Mouse (Mus musculus): ENCODE results near the gene Mtmr12. TPM values are rescaled to one million over a fixed set of nuclear protein-coding genes. Genes with fewer than 3 reads are reported as not detected.
"Not testable (repeated sequence)": the region's sequence is repeated elsewhere in the genome, so short reads cannot be mapped to it uniquely, and the experiment has no call there.

The Mtmr12 gene
- polyA plus RNA-seq (2012; rRNA removed) = 20.2 and 25.9 TPM in 2 replicates

DNA sequence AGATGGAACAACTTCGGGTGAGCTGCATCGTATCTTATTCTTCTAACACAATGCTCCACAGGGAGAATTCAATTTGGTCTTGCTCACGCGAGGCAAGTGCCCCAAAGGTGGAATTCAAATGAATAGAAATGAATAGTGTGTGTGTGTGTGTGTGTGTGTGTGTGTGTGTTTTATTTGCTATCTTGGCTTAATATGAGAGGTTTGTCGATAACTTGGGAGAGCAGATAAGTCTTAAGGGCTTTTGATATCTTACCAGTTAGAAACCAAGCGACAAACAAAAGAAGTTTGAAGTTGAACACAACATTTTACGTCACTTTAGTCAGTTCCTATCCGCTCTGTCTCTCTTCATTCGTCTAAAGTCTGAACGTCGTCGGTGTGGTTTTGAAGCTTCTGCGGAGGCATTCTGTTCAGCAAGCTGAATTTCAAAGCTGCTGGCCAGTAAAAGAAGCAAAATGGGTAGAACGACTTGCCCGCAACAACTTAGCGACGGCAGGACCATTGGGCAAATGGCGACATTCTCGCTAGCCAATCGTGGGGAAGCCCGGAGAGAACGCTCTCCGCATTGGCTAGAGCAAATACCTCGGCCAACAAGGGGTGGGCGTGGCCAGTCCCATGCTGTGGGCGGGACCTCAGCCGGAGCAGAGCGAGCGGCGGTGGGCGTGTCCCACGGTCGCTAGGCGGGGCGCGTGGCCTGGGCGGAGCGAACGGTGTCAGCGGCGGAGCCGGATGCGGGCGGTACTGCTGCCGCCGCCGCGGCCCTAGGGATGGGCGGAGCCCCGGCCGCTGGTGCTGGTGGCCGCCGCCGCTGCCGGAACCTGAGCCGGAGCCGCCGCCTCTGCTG, at the start of gene Mtmr12:
Mtmr12 (plus strand) TSS at position 710 of the 841 bp plus-strand sequence.
- Histone ChIP-seq H3K4me1 (ENCODE audit: control insufficient read depth, insufficient read depth, low read length) (peaks cover 19% of the 10 kb centered on the region), H3K4me3 (replicated peaks; ENCODE audit: extremely low read depth, low read depth, low read length) (peak within 1 kb of the TSS; percentile 79)
- WGBS = under 1% methylated on average over 56 of the region's 58 CpGs
- TF ChIP-seq POLR2A (IDR thresholded peaks at IDR 0.05; ENCODE audit: borderline replicate concordance, extremely low read depth, low read depth, low read length) (peak; percentile 70), CTCF (IDR thresholded peaks at IDR 0.05; ENCODE audit: insufficient read depth, low read length) (no peak)
- peak; percentile 100 for DNase-seq

GRCm38 (mm10) chr15:12178126-12178525, 26.7 kb upstream of the Mtmr12 start:
- WGBS = 83% methylated on average over 5 of the region's 5 CpGs
- TF ChIP-seq CTCF (IDR thresholded peaks at IDR 0.05; ENCODE audit: insufficient read depth, low read length) = no peak
- no peak for TF ChIP-seq POLR2A (IDR thresholded peaks at IDR 0.05; ENCODE audit: borderline replicate concordance, extremely low read depth, low read depth, low read length)
- H3K4me3 ChIP-seq (replicated peaks; ENCODE audit: extremely low read depth, low read depth, low read length) = no peak overlapping the region
- H3K4me1 ChIP-seq (ENCODE audit: control insufficient read depth, insufficient read depth, low read length) = no peaks in the 10 kb centered on the region
- DNase-seq = no peak

- 80% methylated on average over 13 of the region's 13 CpGs for WGBS
Observed at GRCm38 (mm10) chr15:12181181-12181805, 23.5 kb upstream of the Mtmr12 start.

GRCm38 (mm10) chr15:12193880-12194816, 10.7 kb upstream of the Mtmr12 start:
- no peak for DNase-seq
- Histone ChIP-seq H3K4me3 (replicated peaks; ENCODE audit: extremely low read depth, low read depth, low read length) (no peak overlapping the region), H3K4me1 (ENCODE audit: control insufficient read depth, insufficient read depth, low read length) (peaks cover 9% of the 10 kb centered on the region)
- 21% methylated on average over 25 of the region's 25 CpGs for WGBS
- no peak for TF ChIP-seq POLR2A (IDR thresholded peaks at IDR 0.05; ENCODE audit: borderline replicate concordance, extremely low read depth, low read depth, low read length)

More at GRCm38 (mm10) chr15:12181181-12181805, 23.5 kb upstream of the Mtmr12 start:
- not testable (repeated sequence) for DNase-seq; H3K4me1 ChIP-seq (ENCODE audit: control insufficient read depth, insufficient read depth, low read length); H3K4me3 ChIP-seq (replicated peaks; ENCODE audit: extremely low read depth, low read depth, low read length)

GRCm38 (mm10) chr15:12194817-12195735, 9.8 kb upstream of the Mtmr12 start:
- no peak for DNase-seq
- TF ChIP-seq POLR2A (IDR thresholded peaks at IDR 0.05; ENCODE audit: borderline replicate concordance, extremely low read depth, low read depth, low read length) (no peak), CTCF (IDR thresholded peaks at IDR 0.05; ENCODE audit: insufficient read depth, low read length) (no peak)
- no peak overlapping the region for H3K4me3 ChIP-seq (replicated peaks; ENCODE audit: extremely low read depth, low read depth, low read length)
- 29% methylated on average over 20 of the region's 20 CpGs for WGBS
- H3K4me1 ChIP-seq (ENCODE audit: control insufficient read depth, insufficient read depth, low read length) = peaks cover 9% of the 10 kb centered on the region

DNA sequence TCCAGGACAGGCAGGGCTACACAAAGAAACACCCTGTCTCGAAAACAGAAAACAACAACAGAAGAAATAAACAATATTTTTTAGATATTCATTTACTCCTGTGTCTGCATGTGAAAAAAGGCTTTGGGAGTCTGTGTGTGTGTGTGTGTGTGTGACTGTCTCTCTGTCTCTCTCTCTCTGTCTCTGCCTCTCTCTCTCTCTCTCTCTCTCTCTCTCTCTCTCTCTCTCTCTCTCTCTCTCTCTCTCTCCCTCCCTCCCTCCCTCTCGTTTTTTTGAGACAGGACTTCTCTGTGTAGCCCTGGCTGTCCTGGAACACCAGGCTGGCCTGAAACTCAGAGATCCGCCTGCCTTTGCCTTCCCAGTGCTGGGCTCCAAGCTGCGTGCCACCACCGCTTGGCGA, 8.9 kb upstream of the Mtmr12 start:
- Histone ChIP-seq H3K4me3 (replicated peaks; ENCODE audit: extremely low read depth, low read depth, low read length) (no peak overlapping the region), H3K4me1 (ENCODE audit: control insufficient read depth, insufficient read depth, low read length) (peaks cover 9% of the 10 kb centered on the region)
- WGBS = 68% methylated on average over 6 of the region's 6 CpGs
- DNase-seq = no peak
- TF ChIP-seq CTCF (IDR thresholded peaks at IDR 0.05; ENCODE audit: insufficient read depth, low read length) (no peak), POLR2A (IDR thresholded peaks at IDR 0.05; ENCODE audit: borderline replicate concordance, extremely low read depth, low read depth, low read length) (no peak)

GRCm38 (mm10) chr15:12196410-12197191, 8.2 kb upstream of the Mtmr12 start:
- TF ChIP-seq POLR2A (IDR thresholded peaks at IDR 0.05; ENCODE audit: borderline replicate concordance, extremely low read depth, low read depth, low read length) (no peak), CTCF (IDR thresholded peaks at IDR 0.05; ENCODE audit: insufficient read depth, low read length) (peak; percentile 70)
- no peak for DNase-seq
- peaks cover 9% of the 10 kb centered on the region for H3K4me1 ChIP-seq (ENCODE audit: control insufficient read depth, insufficient read depth, low read length)
- no peak overlapping the region for H3K4me3 ChIP-seq (replicated peaks; ENCODE audit: extremely low read depth, low read depth, low read length)
- 23% methylated on average over 22 of the region's 22 CpGs for WGBS

DNA sequence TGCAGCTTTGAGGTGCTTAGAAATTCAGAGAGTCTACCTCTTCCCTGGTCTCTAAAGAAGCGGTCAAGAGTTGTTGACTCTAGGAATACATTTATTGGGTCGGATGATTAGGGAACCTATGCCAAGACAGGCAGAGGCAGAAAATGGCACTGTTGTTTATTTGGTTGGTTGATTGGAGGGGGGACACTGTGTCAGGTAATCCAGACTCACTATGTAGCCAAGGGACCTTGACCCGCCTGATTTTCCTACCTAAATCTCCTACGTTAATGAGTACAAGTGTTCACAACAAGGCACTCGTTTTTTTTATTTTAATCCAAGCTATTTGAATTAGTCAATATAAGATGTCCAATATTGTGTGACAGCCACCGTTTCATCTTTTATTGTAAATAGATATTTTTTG, 7.5 kb upstream of the Mtmr12 start:
- no peak for DNase-seq
- Histone ChIP-seq H3K4me3 (replicated peaks; ENCODE audit: extremely low read depth, low read depth, low read length) (no peak overlapping the region), H3K4me1 (ENCODE audit: control insufficient read depth, insufficient read depth, low read length) (peaks cover 9% of the 10 kb centered on the region)
- 68% methylated on average over 6 of the region's 6 CpGs for WGBS
- TF ChIP-seq POLR2A (IDR thresholded peaks at IDR 0.05; ENCODE audit: borderline replicate concordance, extremely low read depth, low read depth, low read length) (no peak), CTCF (IDR thresholded peaks at IDR 0.05; ENCODE audit: insufficient read depth, low read length) (no peak)

All from lung, adult 2 months (tissue).